Mouse (Mus musculus) limb, embryonic 15.5 days (tissue): ENCODE data around the gene Foxf1. TPM values are rescaled to one million over a fixed set of nuclear protein-coding genes. Genes with fewer than 3 reads are reported as not detected.

ENCODE experiments used
- ATAC-seq: fragments of 200-750 bp; cut with Nextera tagmentation; 2 replicates; pipeline ENCODE4 v1.8.0; 2017; ENCODE audit warnings: low read depth, moderate TSS enrichment; ENCODE audit not compliant: insufficient number of reproducible peaks, low FRiP score, low TSS enrichment
- H3K27ac ChIP-seq: fragments of 300-500 bp; sonication (generic); 2 replicates; pipeline ENCODE4 v1.5.1; 2015; ENCODE audit warnings: moderate library complexity, mild to moderate bottlenecking, inconsistent platforms
- H3K27me3 ChIP-seq: fragments of 300-500 bp; sonication (generic); 2 replicates; pipeline ENCODE4 v1.6.1; 2015; ENCODE audit warnings: inconsistent platforms
- H3K36me3 ChIP-seq: fragments of 300-500 bp; sonication (generic); 2 replicates; pipeline ENCODE4 v1.6.1; 2015; ENCODE audit warnings: inconsistent platforms
- H3K4me1 ChIP-seq: fragments of 300-500 bp; sonication (generic); 2 replicates; pipeline ENCODE4 v1.6.1; 2015; ENCODE audit warnings: inconsistent platforms
- H3K4me2 ChIP-seq: fragments of 300-500 bp; sonication (generic); 2 replicates; pipeline ENCODE4 v1.6.1; 2015; ENCODE audit warnings: mild to moderate bottlenecking, inconsistent platforms
- H3K4me3 ChIP-seq: fragments of 300-500 bp; sonication (generic); 2 replicates; pipeline ENCODE4 v1.5.1; 2015; ENCODE audit warnings: mild to moderate bottlenecking, inconsistent platforms
- H3K9ac ChIP-seq: fragments of 300-500 bp; sonication (generic); 2 replicates; pipeline ENCODE4 v1.6.1; 2015; ENCODE audit warnings: inconsistent platforms
- H3K9me3 ChIP-seq: fragments of 300-500 bp; sonication (generic); 2 replicates; pipeline ENCODE4 v1.6.1; 2016; ENCODE audit warnings: inconsistent platforms
- WGBS: fragments of 180-500 bp; shearing (Covaris S2); methylation state at CpG from one replicate; pipeline ENCODE4 v1.1.7; 2015; 5-methylcytosine and 5-hydroxymethylcytosine counted together
- polyA plus RNA-seq: library from polyadenylated mRNA; unstranded; fragments of >200 nt; fragmentation: Nextera tagmentation; extraction: Ambion mirVana; gene quantifications from 2 replicates; pipeline ENCODE4 v1.2.1, GENCODE M21; 2015

The Foxf1 gene
- polyA plus RNA-seq, 1 experiment from 2014 or later = 0.22 TPM

GRCm38 (mm10) chr8:121118634-121119420 is 34.6 kb downstream of the Foxf1 start:
- H3K9ac ChIP-seq = no peak overlapping the region
- H3K9me3 ChIP-seq = no peaks in the 10 kb centered on the region
- no peak for ATAC-seq

GRCm38 (mm10) chr8:121119635-121120455 is 35.7 kb downstream of the Foxf1 start:
- Histone ChIP-seq H3K4me1 (peaks cover 33% of the 10 kb centered on the region), H3K4me3 (peak overlapping the region; percentile 57), H3K27ac (no peak overlapping the region), H3K27me3 (peaks cover 93% of the 10 kb centered on the region), H3K9me3 (no peaks in the 10 kb centered on the region), H3K36me3 (no peaks in the 10 kb centered on the region), H3K4me2 (peak overlapping the region; percentile 84), H3K9ac (no peak overlapping the region)
- ATAC-seq = no peak
- WGBS = 21% methylated on average over 12 of the region's 12 CpGs

More at GRCm38 (mm10) chr8:121118634-121119420, 34.6 kb downstream of the Foxf1 start:
- Histone ChIP-seq H3K27me3 (peaks cover 92% of the 10 kb centered on the region), H3K4me2 (peak overlapping the region; percentile 84), H3K27ac (no peak overlapping the region), H3K36me3 (no peaks in the 10 kb centered on the region), H3K4me3 (peak overlapping the region; percentile 57), H3K4me1 (peaks cover 31% of the 10 kb centered on the region)
- 7% methylated on average over 18 of the region's 18 CpGs for WGBS

- Histone ChIP-seq H3K27ac (no peak overlapping the region), H3K9ac (no peak overlapping the region), H3K4me2 (peak overlapping the region; percentile 84), H3K4me3 (peak overlapping the region; percentile 57), H3K4me1 (peaks cover 38% of the 10 kb centered on the region), H3K36me3 (no peaks in the 10 kb centered on the region), H3K27me3 (peaks cover 96% of the 10 kb centered on the region), H3K9me3 (no peaks in the 10 kb centered on the region)
- no peak for ATAC-seq
- 29% methylated on average over 17 of the region's 17 CpGs for WGBS
These were observed 36.6 kb downstream of the Foxf1 start for GRCm38 (mm10) chr8:121120456-121121419.

GRCm38 (mm10) chr8:121121704-121122103 is 37.5 kb downstream of the Foxf1 start:
- Histone ChIP-seq H3K9ac (no peak overlapping the region), H3K9me3 (no peaks in the 10 kb centered on the region), H3K4me2 (no peak overlapping the region), H3K36me3 (no peaks in the 10 kb centered on the region), H3K4me1 (peaks cover 37% of the 10 kb centered on the region), H3K4me3 (no peak overlapping the region), H3K27me3 (peaks cover 98% of the 10 kb centered on the region), H3K27ac (no peak overlapping the region)
- WGBS = 32% methylated on average over 8 of the region's 8 CpGs
- no peak for ATAC-seq

- no peaks in the 10 kb centered on the region for H3K36me3 ChIP-seq
- peaks cover 30% of the 10 kb centered on the region for H3K4me1 ChIP-seq
- no peak overlapping the region for H3K4me3 ChIP-seq
- no peak overlapping the region for H3K9ac ChIP-seq
- 22% methylated on average over 7 of the region's 7 CpGs for WGBS
- H3K9me3 ChIP-seq = no peaks in the 10 kb centered on the region
- no peak overlapping the region for H3K4me2 ChIP-seq
- H3K27me3 ChIP-seq = peaks cover 98% of the 10 kb centered on the region
- ATAC-seq = no peak
- H3K27ac ChIP-seq = no peak overlapping the region
These were observed 38.2 kb downstream of the Foxf1 start for GRCm38 (mm10) chr8:121122368-121122767.

GRCm38 (mm10) chr8:121123113-121123512 is 38.9 kb downstream of the Foxf1 start:
- ATAC-seq = no peak
- Histone ChIP-seq H3K36me3 (no peaks in the 10 kb centered on the region), H3K9me3 (no peaks in the 10 kb centered on the region), H3K27me3 (peaks cover 98% of the 10 kb centered on the region), H3K9ac (no peak overlapping the region), H3K4me3 (no peak overlapping the region), H3K27ac (no peak overlapping the region), H3K4me1 (peaks cover 30% of the 10 kb centered on the region), H3K4me2 (no peak overlapping the region)
- whole genome bisulfite sequencing = 55% methylated on average over 2 of the region's 2 CpGs

- H3K9ac ChIP-seq = no peak overlapping the region
- peaks cover 41% of the 10 kb centered on the region for H3K4me1 ChIP-seq
- H3K27ac ChIP-seq = no peak overlapping the region
- H3K4me2 ChIP-seq = peak overlapping the region; percentile 77
- WGBS = 10% methylated on average over 17 of the region's 17 CpGs
- peaks cover 99% of the 10 kb centered on the region for H3K27me3 ChIP-seq
- H3K9me3 ChIP-seq = no peaks in the 10 kb centered on the region
- H3K4me3 ChIP-seq = peak overlapping the region; percentile 38
- ATAC-seq = no peak
- no peaks in the 10 kb centered on the region for H3K36me3 ChIP-seq
These were observed 40.5 kb downstream of the Foxf1 start for GRCm38 (mm10) chr8:121124547-121125239.

- peak overlapping the region; percentile 38 for H3K4me3 ChIP-seq
- H3K4me2 ChIP-seq = peak overlapping the region; percentile 77
- under 1% methylated on average over 35 of the region's 36 CpGs for WGBS
- peak overlapping the region; percentile 68 for H3K27ac ChIP-seq
- H3K9me3 ChIP-seq = no peaks in the 10 kb centered on the region
- peak; percentile 70 for ATAC-seq
- peaks cover 99% of the 10 kb centered on the region for H3K27me3 ChIP-seq
- no peak overlapping the region for H3K9ac ChIP-seq
- peaks cover 36% of the 10 kb centered on the region for H3K4me1 ChIP-seq
- no peaks in the 10 kb centered on the region for H3K36me3 ChIP-seq
These were observed 41.2 kb downstream of the Foxf1 start for GRCm38 (mm10) chr8:121125311-121125876.

- H3K4me1 ChIP-seq = peaks cover 34% of the 10 kb centered on the region
- no peak overlapping the region for H3K9ac ChIP-seq
- H3K4me2 ChIP-seq = peak overlapping the region; percentile 77; the same call in 1 of the 2 replicates
These were observed 42.0 kb downstream of the Foxf1 start for GRCm38 (mm10) chr8:121126191-121126590.

GRCm38 (mm10) chr8:121126694-121127093 is 42.5 kb downstream of the Foxf1 start:
- Histone ChIP-seq H3K4me1 (peaks cover 34% of the 10 kb centered on the region), H3K4me3 (no peak overlapping the region), H3K9ac (no peak overlapping the region), H3K9me3 (no peaks in the 10 kb centered on the region), H3K27me3 (peaks cover 96% of the 10 kb centered on the region), H3K36me3 (no peaks in the 10 kb centered on the region), H3K27ac (no peak overlapping the region), H3K4me2 (no peak overlapping the region)
- no peak for ATAC-seq
- WGBS = 20% methylated on average over 6 of the region's 6 CpGs

More at GRCm38 (mm10) chr8:121126191-121126590, 42.0 kb downstream of the Foxf1 start:
- no peak for ATAC-seq
- no peaks in the 10 kb centered on the region for H3K9me3 ChIP-seq
- no peaks in the 10 kb centered on the region for H3K36me3 ChIP-seq
- no peak overlapping the region for H3K27ac ChIP-seq
- peaks cover 99% of the 10 kb centered on the region for H3K27me3 ChIP-seq
- WGBS = 12% methylated on average over 6 of the region's 6 CpGs
- H3K4me3 ChIP-seq = no peak overlapping the region
